Mouse (Mus musculus) liver, embryonic 14.5 days (tissue): ENCODE measurements around the gene Hmx2. TPM values are rescaled to one million over a fixed set of nuclear protein-coding genes. Genes with fewer than 3 reads are reported as not detected.

Experiments used
- ATAC-seq: fragments of 200-750 bp; cut with Nextera tagmentation; 2 replicates; pipeline ENCODE4 v1.8.0; 2017; ENCODE audit warnings: moderate number of reproducible peaks, mild to moderate bottlenecking, moderate library complexity; ENCODE audit not compliant: insufficient read depth
- DNase-seq, 3 experiments: peaks; one replicate each; pipeline ENCODE4 v3.0.0-alpha.2; 2012 to 2013; ENCODE audit warnings: low read depth in 3 of 3, low spot score in 3 of 3
- H3K27ac ChIP-seq: fragments of 300-500 bp; sonication (generic); 2 replicates; pipeline ENCODE4 v1.5.1; 2014; ENCODE audit warnings: moderate library complexity, mild to moderate bottlenecking, control low read depth, inconsistent platforms
- H3K27me3 ChIP-seq: fragments of 300-500 bp; sonication (generic); 2 replicates; pipeline ENCODE4 v1.6.1; 2014; ENCODE audit warnings: mild to moderate bottlenecking, low read length, moderate library complexity; ENCODE audit not compliant: control insufficient read depth, insufficient read depth
- H3K36me3 ChIP-seq: fragments of 300-500 bp; sonication (generic); replicated peaks from 2 replicates; pipeline ENCODE4 v1.6.1; 2014; ENCODE audit warnings: low read depth; ENCODE audit not compliant: control insufficient read depth, insufficient read depth
- H3K4me1 ChIP-seq, 2 experiments: fragments of 200-500 bp in 1 of 2; fragments of 300-500 bp in 1 of 2; sonication (generic) in 1 of 2; replicated peaks; 2 replicates each; pipeline ENCODE4 v1.6.1; 2012 to 2014; ENCODE audit warnings: antibody characterized with exemption in 1 of 2, inconsistent platforms in 1 of 2, low read length in 1 of 2; ENCODE audit not compliant: control insufficient read depth in 2 of 2, insufficient read depth in 2 of 2
- H3K4me2 ChIP-seq: fragments of 300-500 bp; sonication (generic); 2 replicates; pipeline ENCODE4 v1.6.1; 2014; ENCODE audit warnings: low read depth, mild to moderate bottlenecking, control low read depth, moderate library complexity
- H3K4me3 ChIP-seq, 2 experiments: fragments of 200-500 bp in 1 of 2; fragments of 300-500 bp in 1 of 2; sonication (generic) in 1 of 2; 2 replicates each; pipeline ENCODE4 v1.5.1; 2012 to 2014; ENCODE audit warnings: low read depth in 2 of 2, low read length in 2 of 2, mild to moderate bottlenecking in 2 of 2, control low read depth in 1 of 2, inconsistent platforms in 1 of 2, moderate library complexity in 1 of 2; ENCODE audit not compliant: insufficient read depth in 1 of 2
- H3K9ac ChIP-seq: fragments of 300-500 bp; sonication (generic); replicated peaks from 2 replicates; pipeline ENCODE4 v1.6.1; 2014; ENCODE audit warnings: mild to moderate bottlenecking, control low read depth, moderate library complexity
- H3K9me3 ChIP-seq: fragments of 300-500 bp; sonication (generic); 2 replicates; pipeline ENCODE4 v1.6.1; 2016; ENCODE audit warnings: low read length, mixed read lengths; ENCODE audit not compliant: control insufficient read depth
- CTCF ChIP-seq: IDR thresholded peaks from 2 replicates; pipeline ENCODE4 v1.5.1; 2016; ENCODE audit warnings: antibody characterized with exemption, low read depth, control low read depth
- EP300 ChIP-seq: IDR thresholded peaks from 2 replicates; pipeline ENCODE4 v1.6.1; 2016; ENCODE audit warnings: antibody characterized with exemption, low read depth
- WGBS: fragments of 180-500 bp; shearing (Covaris S2); extraction: QIAGEN DNeasy Blood & Tissue Kit; methylation state at CpG from one replicate; pipeline ENCODE4 v1.1.7; 2014; ENCODE audit not compliant: insufficient replicate concordance; 5-methylcytosine and 5-hydroxymethylcytosine counted together
- polyA plus RNA-seq, 2 experiments: library from polyadenylated mRNA; depleted of rRNA in 1 of 2; stranded (reverse) in 1 of 2; unstranded in 1 of 2; fragments of >200 nt; fragmentation: Nextera tagmentation in 1 of 2; extraction: Ambion mirVana in 1 of 2; gene quantifications; 2 replicates each; pipeline versions ENCODE4 v1.2.1 to v1.2.3; 2012 to 2014

Hmx2 gene
- polyA plus RNA-seq, 2 experiments: not detected

DNA sequence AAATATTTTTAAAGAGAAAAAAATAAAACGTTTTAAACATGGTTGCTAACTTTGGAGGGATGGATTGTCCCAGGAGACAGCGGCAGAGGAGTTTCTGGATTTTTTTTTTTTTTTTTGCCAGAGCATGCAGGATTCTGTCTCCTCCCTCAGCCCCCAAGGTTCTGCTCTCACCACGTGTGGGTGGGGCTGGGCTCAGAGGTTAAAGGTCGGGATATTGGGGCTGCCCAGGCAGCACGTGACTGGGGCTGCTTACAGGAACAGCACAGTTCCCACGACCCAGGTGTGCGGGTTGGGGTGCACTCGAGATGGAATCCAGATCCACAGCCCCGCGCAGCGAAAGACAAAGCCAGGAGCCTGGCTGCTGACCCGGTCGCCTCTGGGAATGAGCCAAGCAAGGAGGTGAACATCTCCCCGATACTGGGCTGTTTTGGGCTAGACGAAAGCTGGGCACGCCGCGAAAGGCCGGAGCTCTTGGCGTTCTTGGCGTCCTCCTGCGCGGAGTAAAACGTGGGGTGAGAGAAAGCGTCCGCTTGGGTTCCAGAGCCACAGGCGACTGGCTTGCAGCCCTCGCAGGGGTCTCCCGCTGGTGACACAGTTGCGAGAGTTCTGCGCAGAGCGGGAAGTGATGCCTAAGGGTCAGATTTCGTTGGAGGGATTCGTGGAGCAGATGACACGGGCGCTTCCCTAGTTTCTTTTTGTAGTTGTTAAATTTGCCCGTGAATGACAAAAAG, 8.1 kb downstream of the Hmx2 start:
- Histone ChIP-seq H3K27ac (no peak overlapping the region), H3K4me2 (no peak overlapping the region), H3K4me3 (no peak overlapping the region), H3K4me1 (peaks cover under 1 to 4% of the 10 kb centered on the region in 2 experiments; a peak in 1 of 4 replicates), H3K27me3 (peaks cover 79% of the 10 kb centered on the region), H3K9me3 (no peaks in the 10 kb centered on the region), H3K9ac (no peak overlapping the region), H3K36me3 (peaks cover 2% of the 10 kb centered on the region)
- ATAC-seq (no peak), DNase-seq (no peak)
- TF ChIP-seq CTCF (no peak), EP300 (no peak)
- 1% methylated on average over 37 of the region's 37 CpGs for WGBS

DNA sequence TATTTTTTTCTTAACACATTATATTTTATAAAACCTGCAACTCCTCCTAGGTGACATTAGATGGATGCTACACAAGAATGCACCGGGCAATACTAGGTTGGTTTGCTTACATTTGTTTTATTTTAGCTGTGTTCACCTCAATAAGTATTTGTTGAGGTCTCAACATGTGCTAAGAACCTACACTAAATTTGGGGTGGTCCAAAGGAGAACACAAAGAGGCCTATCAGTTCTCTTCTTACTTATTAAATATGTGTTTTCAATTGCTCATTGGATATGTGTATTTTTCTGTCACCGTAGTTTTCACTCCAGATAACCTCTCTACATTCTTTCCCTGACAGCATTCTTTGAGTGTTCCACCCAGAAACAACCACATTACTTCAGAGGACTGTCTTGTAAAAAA, 9.2 kb downstream of the Hmx2 start:
- H3K4me2 ChIP-seq: no peak overlapping the region
- DNase-seq: no peak
- H3K36me3 ChIP-seq: peaks cover 12% of the 10 kb centered on the region
- no peak overlapping the region for H3K27ac ChIP-seq
- peaks cover 7 to 8% of the 10 kb centered on the region in 2 experiments; a peak in 3 of 4 replicates for H3K4me1 ChIP-seq
- H3K4me3 ChIP-seq: no peak overlapping the region
- TF ChIP-seq EP300 (no peak), CTCF (no peak)
- H3K9me3 ChIP-seq: no peaks in the 10 kb centered on the region
- WGBS: 33% methylated on average over 2 of the region's 2 CpGs
- no peak overlapping the region for H3K9ac ChIP-seq
- H3K27me3 ChIP-seq: peaks cover 68% of the 10 kb centered on the region
- ATAC-seq: no peak

DNA sequence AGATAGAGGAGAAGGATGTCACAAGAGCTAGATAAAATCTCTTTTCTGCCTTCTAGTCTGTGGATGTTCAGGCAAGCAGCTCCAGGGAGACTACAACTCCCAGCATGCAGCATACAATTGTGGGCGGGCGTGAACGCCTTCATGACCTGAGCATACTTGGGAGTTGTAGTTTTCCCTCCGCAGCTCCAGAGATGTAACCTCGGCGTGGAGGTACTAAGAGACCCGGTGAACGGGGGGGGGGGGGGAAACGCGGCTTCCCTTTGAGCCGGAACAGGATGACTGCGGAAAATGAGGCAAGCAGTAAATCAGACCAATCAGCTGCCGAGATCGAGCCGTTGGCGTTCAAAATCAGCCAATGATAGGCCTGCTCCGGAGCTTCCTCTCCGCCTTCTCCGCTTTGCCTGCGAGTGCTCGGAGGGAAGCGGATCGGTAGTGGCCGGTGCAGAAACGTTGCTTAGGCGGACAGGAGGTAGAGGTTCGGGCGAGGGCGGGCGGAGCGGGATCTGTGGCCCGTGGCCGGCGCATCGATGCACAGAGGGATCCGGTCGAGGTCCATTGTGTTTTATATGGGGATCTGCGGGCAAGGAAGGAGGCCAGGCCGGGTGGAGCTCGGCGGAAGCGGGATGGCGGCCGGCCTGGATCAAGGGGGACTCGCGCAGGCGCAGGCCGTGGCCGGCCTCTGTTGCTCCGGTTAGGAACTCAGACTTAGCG, 11.6 kb downstream of the Hmx2 start, which contains the start of gene Bub3:
Gene Bub3 (plus strand): TSS at position 237 of the 711 bp plus-strand sequence.
- peak within 1 kb of the TSS; percentile 94 to 97 for H3K4me3 ChIP-seq
- TF ChIP-seq CTCF (no peak), EP300 (no peak)
- peak within 1 kb of the TSS; percentile 96 for H3K9ac ChIP-seq
- H3K27me3 ChIP-seq: peaks cover 45% of the 10 kb centered on the region
- peaks cover 7 to 8% of the 10 kb centered on the region in 2 experiments; a peak in 3 of 4 replicates for H3K4me1 ChIP-seq
- H3K27ac ChIP-seq: peak within 1 kb of the TSS; percentile 76
- peak; percentile 89 to 90 (median 90) for DNase-seq
- H3K36me3 ChIP-seq: peaks cover 34% of the 10 kb centered on the region
- ATAC-seq: peak; percentile 92
- H3K4me2 ChIP-seq: peak within 1 kb of the TSS; percentile 67
- WGBS: 1% methylated on average over 46 of the region's 51 CpGs
- no peaks in the 10 kb centered on the region for H3K9me3 ChIP-seq

DNA sequence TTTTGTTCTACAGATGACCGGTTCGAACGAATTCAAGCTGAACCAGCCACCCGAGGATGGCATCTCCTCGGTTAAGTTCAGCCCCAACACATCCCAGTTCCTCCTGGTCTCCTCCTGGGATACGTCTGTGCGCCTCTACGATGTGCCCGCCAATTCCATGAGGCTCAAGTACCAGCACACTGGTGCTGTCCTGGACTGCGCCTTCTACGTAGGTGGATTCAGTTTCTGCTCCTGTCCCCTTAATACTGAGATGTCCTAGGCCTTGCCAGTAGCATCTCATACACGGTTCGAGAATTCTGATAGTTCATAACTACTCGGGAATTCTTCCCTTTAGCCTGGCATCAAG, 12.1 kb downstream of the Hmx2 start:
- peaks cover 7 to 8% of the 10 kb centered on the region in 2 experiments; a peak in 3 of 4 replicates for H3K4me1 ChIP-seq
- WGBS: under 1% methylated on average over 14 of the region's 14 CpGs
- H3K4me3 ChIP-seq: peak overlapping the region; percentile 94 to 97
- H3K27me3 ChIP-seq: peaks cover 39% of the 10 kb centered on the region
- peak overlapping the region; percentile 96 for H3K9ac ChIP-seq
- peak overlapping the region; percentile 76 for H3K27ac ChIP-seq
- H3K36me3 ChIP-seq: peaks cover 39% of the 10 kb centered on the region
- peak; percentile 68 for ATAC-seq
- peak overlapping the region; percentile 67 for H3K4me2 ChIP-seq
- no peak for TF ChIP-seq EP300
- TF ChIP-seq CTCF: no peak
- no peaks in the 10 kb centered on the region for H3K9me3 ChIP-seq
- no peak for DNase-seq

DNA sequence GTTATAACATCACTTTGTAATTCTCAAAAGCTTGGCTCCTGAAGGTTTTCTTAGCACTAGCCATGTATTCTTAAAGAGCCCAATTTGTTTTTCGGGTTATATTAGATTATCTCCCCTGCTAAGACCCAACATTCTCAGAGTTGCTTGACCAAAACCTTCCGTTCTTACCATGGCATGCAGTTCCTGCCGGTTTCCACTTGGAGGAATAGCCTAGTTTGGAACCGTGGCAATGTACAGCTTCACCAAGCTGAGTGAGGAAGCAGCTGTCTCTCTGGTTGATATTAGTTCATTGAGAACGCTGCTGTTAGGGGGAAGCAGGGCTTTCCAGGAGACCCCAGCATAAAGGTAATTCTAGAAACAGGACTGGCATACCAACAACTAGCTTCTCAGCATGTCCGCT, 26.7 kb downstream of the Hmx2 start:
- H3K4me3 ChIP-seq: no peak overlapping the region
- no peak overlapping the region for H3K4me2 ChIP-seq
- peaks cover 30% of the 10 kb centered on the region for H3K36me3 ChIP-seq
- no peaks in the 10 kb centered on the region for H3K27me3 ChIP-seq
- TF ChIP-seq EP300 (no peak), CTCF (no peak)
- H3K9ac ChIP-seq: no peak overlapping the region
- no peak overlapping the region for H3K27ac ChIP-seq
- ATAC-seq (no peak), DNase-seq (no peak)
- no peaks in the 10 kb centered on the region for H3K9me3 ChIP-seq
- 73% methylated on average over 6 of the region's 6 CpGs for WGBS
- H3K4me1 ChIP-seq: 0 out of 4 replicates have a peak, but pooled peaks cover 0 to 1% of the 10 kb centered on the region in 2 experiments
